Mouse (Mus musculus) liver, embryonic 12.5 days (tissue): Measurements from ENCODE around the gene Rnf217. TPM values are rescaled to one million over a fixed set of nuclear protein-coding genes. Genes with fewer than 3 reads are reported as not detected.

ENCODE experiments used
- ATAC-seq: fragments of 200-750 bp; cut with Nextera tagmentation; 2 replicates; pipeline ENCODE4 v1.8.0; 2017; ENCODE audit warnings: moderate number of reproducible peaks, mild to moderate bottlenecking, moderate library complexity
- H3K27ac ChIP-seq: fragments of 300-500 bp; sonication (generic); 2 replicates; pipeline ENCODE4 v1.5.1; 2016; ENCODE audit warnings: mild to moderate bottlenecking
- H3K27me3 ChIP-seq: fragments of 300-500 bp; sonication (generic); replicated peaks from 2 replicates; pipeline ENCODE4 v1.6.1; 2016; ENCODE audit warnings: mild to moderate bottlenecking, moderate library complexity
- H3K36me3 ChIP-seq: fragments of 300-500 bp; sonication (generic); 2 replicates; pipeline ENCODE4 v1.6.1; 2016; ENCODE audit warnings: mild to moderate bottlenecking, moderate library complexity
- H3K4me1 ChIP-seq: fragments of 300-500 bp; sonication (generic); 2 replicates; pipeline ENCODE4 v1.6.1; 2016
- H3K4me2 ChIP-seq: fragments of 300-500 bp; sonication (generic); 2 replicates; pipeline ENCODE4 v1.6.1; 2016; ENCODE audit warnings: mild to moderate bottlenecking, moderate library complexity
- H3K4me3 ChIP-seq: fragments of 300-500 bp; sonication (generic); 2 replicates; pipeline ENCODE4 v1.5.1; 2016; ENCODE audit warnings: mild to moderate bottlenecking, moderate library complexity
- H3K9ac ChIP-seq: fragments of 300-500 bp; sonication (generic); 2 replicates; pipeline ENCODE4 v1.6.1; 2016; ENCODE audit warnings: mild to moderate bottlenecking, moderate library complexity
- H3K9me3 ChIP-seq: fragments of 300-500 bp; sonication (generic); replicated peaks from 2 replicates; pipeline ENCODE4 v1.6.1; 2016; ENCODE audit warnings: mild to moderate bottlenecking, moderate library complexity
- WGBS: fragments of 180-500 bp; shearing (Covaris S2); methylation state at CpG from one replicate; pipeline ENCODE4 v1.1.7; 2016; ENCODE audit not compliant: insufficient replicate concordance; 5-methylcytosine and 5-hydroxymethylcytosine counted together
- polyA plus RNA-seq: library from polyadenylated mRNA; unstranded; fragments of >200 nt; fragmentation: Nextera tagmentation; extraction: Ambion mirVana; gene quantifications from 2 replicates; pipeline ENCODE4 v1.2.1, GENCODE M21; 2016

Rnf217 gene
- polyA plus RNA-seq, 1 experiment from 2014 or later: 0.50 TPM

DNA sequence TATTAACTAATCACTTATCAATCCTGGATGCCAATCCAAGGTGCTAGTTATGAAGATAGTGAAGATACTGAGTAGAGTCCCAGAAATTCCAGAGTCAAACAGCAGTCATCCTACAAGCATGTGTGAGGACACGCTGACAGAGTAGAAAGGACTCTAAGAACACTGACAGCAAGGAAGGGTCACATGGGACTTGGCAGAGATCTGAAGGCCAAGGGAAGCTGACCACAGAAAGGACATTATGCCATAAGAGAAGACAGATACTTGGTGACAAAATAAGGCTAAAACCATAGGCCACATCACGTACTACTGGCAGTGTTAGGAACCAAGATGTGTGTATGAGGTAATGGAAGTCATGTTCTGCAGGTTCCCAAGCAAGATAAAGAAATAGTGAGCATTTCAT is 11.1 kb downstream of the Rnf217 start:
- Histone ChIP-seq H3K9me3 (no peaks in the 10 kb centered on the region), H3K27me3 (no peaks in the 10 kb centered on the region), H3K27ac (no peak overlapping the region), H3K36me3 (no peaks in the 10 kb centered on the region), H3K4me2 (no peak overlapping the region), H3K4me1 (peaks cover 6% of the 10 kb centered on the region; the same call in 1 of the 2 replicates), H3K9ac (no peak overlapping the region), H3K4me3 (no peak overlapping the region)
- WGBS: 67% methylated on average over 2 of the region's 2 CpGs
- no peak for ATAC-seq

DNA sequence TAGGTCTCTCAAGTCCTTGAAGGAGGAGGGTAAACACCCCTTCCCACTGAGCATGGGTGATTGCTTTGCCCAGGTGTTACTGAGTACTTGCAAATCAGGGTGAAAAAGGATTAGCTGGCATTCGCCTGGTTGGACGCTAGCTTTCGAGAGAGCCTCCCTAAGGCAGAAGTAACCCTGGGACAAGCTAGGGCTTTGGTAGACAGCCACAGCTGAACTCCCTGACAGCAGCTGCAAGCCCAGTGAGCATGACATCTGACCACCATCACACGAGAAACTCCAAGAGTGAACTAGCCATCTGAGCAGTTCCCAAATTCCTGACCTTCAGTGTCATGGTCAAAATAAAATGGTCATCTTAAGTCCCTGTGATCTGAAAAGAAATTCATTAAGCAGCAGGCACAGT is 12.2 kb downstream of the Rnf217 start:
- no peak for ATAC-seq
- Histone ChIP-seq H3K36me3 (no peaks in the 10 kb centered on the region), H3K9ac (no peak overlapping the region), H3K4me3 (no peak overlapping the region), H3K9me3 (no peaks in the 10 kb centered on the region), H3K27me3 (no peaks in the 10 kb centered on the region), H3K4me1 (peaks cover 14% of the 10 kb centered on the region), H3K4me2 (no peak overlapping the region), H3K27ac (no peak overlapping the region)
- WGBS: 61% methylated on average over 4 of the region's 4 CpGs

DNA sequence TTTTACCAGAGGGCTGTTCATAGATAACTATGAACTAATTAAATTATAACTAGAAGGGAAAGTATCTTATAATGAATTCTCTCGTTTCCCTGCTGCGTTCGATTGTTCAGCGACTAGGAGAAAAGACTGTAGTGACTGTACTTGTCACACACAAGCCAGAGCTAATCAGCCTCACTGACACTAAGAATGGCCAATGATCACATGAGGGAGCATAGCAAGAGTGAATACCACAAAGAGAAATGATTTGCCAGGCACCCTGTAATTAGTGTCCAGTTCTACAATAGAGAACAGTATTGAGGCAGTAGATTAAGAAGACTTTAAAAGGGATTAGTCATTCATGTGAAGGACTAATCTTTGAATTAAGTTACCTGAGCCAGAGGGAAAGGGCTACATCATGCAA is 13.7 kb downstream of the Rnf217 start:
- 82% methylated on average over 4 of the region's 4 CpGs for WGBS
- no peaks in the 10 kb centered on the region for H3K36me3 ChIP-seq

DNA sequence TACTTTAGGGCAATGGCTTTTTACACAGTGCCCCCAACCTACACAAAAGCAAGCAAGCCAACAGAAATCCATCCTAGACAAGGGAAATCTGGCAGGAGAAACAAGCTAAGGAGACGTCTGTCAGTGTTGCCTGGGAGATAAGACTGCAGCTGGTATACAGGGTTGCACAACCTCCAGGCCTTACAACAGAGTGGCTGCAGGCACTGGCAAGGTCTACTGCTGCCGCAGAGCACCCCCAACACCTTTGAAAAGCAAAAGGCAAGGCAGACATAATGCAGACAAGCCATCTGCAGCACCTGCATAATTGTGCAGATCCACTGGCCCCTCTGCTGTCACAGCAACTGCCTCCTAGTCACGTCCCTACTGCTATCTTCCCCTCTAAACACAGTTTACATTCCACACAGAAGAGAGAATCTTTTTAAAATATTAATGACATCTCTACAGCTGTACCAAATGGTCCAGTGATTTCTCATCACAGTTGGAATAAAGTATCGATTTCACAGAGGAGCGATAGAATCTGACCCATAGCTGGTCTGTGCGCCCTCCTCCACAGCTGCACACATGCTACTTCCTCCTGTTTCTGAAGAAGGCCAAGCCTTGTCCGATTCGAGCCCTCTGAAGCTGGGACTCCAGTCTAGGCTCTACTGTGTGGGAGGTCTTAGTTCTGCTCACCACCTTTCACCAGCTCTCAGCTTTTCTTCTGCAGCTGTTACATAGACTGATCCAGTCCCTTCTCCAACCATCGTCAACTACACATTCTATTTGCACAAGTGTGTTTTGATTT is 16.1 kb downstream of the Rnf217 start:
- H3K36me3 ChIP-seq: no peaks in the 10 kb centered on the region
- H3K4me3 ChIP-seq: no peak overlapping the region
- H3K27me3 ChIP-seq: no peaks in the 10 kb centered on the region
- peaks cover 14% of the 10 kb centered on the region for H3K4me1 ChIP-seq
- H3K4me2 ChIP-seq: no peak overlapping the region
- no peak overlapping the region for H3K9ac ChIP-seq
- WGBS: 39% methylated on average over 9 of the region's 9 CpGs
- H3K9me3 ChIP-seq: no peaks in the 10 kb centered on the region
- no peak overlapping the region for H3K27ac ChIP-seq
- ATAC-seq: no peak

More for the DNA sequence above, 13.7 kb downstream of the Rnf217 start:
- Histone ChIP-seq H3K27ac (no peak overlapping the region), H3K4me1 (peaks cover 14% of the 10 kb centered on the region), H3K4me2 (no peak overlapping the region), H3K9ac (no peak overlapping the region), H3K9me3 (no peaks in the 10 kb centered on the region), H3K27me3 (no peaks in the 10 kb centered on the region), H3K4me3 (no peak overlapping the region)
- ATAC-seq: no peak

DNA sequence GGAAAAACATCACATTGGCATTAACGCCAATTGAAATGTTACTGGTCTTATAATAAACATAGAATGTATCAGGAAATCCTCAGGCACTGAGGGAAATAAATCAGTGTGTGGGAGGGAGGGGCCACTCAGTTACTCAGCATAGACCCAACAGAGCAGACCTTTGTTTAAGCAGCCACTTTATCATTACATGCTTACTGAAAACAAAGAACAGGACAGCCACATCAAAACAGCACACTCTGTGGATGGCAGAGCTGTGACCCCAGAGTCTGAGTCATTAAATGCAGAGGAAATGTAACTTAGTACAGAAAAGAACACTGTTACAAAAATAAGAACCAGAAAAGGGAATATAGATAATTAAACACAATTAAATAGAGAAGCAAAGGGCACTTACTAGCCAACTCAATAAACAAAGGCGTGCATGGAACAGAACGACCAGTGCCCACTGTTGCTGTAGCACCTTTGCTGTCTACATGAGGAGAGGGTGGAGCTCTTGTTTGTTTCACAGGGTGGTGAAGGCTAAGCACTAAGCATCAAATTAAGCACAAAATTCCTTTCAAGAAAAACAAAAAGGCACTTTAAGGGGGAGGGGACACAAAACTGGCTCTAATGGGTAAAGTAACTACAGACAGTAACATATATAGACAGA is 16.8 kb downstream of the Rnf217 start:
- H3K9ac ChIP-seq: no peak overlapping the region
- no peak overlapping the region for H3K4me3 ChIP-seq
- H3K27ac ChIP-seq: no peak overlapping the region
- H3K4me2 ChIP-seq: no peak overlapping the region
- WGBS: 57% methylated on average over 3 of the region's 3 CpGs
- no peaks in the 10 kb centered on the region for H3K36me3 ChIP-seq
- H3K4me1 ChIP-seq: peaks cover 14% of the 10 kb centered on the region
- no peak for ATAC-seq
- H3K9me3 ChIP-seq: no peaks in the 10 kb centered on the region
- H3K27me3 ChIP-seq: no peaks in the 10 kb centered on the region

DNA sequence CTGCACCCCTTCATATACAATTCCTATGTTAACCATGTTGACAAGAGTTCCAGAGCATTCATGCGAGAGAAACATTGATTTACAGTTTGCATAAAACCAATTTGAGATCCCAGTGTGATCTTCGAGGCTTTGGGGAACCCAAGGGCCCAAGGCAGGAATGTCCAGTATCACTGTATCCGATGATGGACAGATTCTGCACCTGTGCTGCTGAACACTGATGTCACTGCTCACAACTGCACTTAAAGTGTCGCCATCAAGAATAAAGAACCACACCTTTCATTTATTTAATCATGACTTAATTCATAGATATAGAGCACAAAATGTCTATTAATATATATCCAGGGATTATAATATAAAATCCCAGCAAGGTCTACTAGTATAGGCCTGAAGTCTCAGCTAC is 28.3 kb downstream of the Rnf217 start:
- Histone ChIP-seq H3K9ac (no peak overlapping the region), H3K4me3 (no peak overlapping the region), H3K9me3 (no peaks in the 10 kb centered on the region), H3K27me3 (no peaks in the 10 kb centered on the region), H3K36me3 (no peaks in the 10 kb centered on the region), H3K27ac (no peak overlapping the region), H3K4me1 (no peaks in the 10 kb centered on the region), H3K4me2 (no peak overlapping the region)
- WGBS: 67% methylated on average over 4 of the region's 4 CpGs
- ATAC-seq: no peak

DNA sequence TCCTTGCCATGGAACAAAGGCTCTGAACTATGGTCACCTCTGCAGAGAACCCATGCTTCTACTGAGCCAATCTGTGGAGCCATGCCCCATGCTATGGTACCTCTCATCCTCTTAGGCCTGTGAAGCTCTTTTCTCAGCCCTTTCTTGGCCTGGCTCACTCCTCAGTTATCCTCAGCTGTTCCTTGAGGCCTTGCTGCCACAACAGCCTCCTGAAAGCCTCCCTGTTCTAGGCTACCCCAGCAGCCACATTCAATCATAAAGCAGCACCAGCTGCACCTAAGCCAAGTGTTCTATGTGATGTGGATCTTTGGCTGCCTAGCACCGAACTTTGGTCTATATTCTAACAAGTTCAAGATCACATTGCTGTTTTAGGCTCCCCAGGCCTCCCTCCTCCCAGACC is 28.9 kb downstream of the Rnf217 start:
- no peaks in the 10 kb centered on the region for H3K36me3 ChIP-seq
- ATAC-seq: no peak
- WGBS: 68% methylated on average over 1 of the region's 1 CpGs
- H3K27me3 ChIP-seq: no peaks in the 10 kb centered on the region
- H3K4me2 ChIP-seq: no peak overlapping the region
- no peak overlapping the region for H3K9ac ChIP-seq
- no peak overlapping the region for H3K27ac ChIP-seq
- no peak overlapping the region for H3K4me3 ChIP-seq
- H3K4me1 ChIP-seq: no peaks in the 10 kb centered on the region
- H3K9me3 ChIP-seq: no peaks in the 10 kb centered on the region

DNA sequence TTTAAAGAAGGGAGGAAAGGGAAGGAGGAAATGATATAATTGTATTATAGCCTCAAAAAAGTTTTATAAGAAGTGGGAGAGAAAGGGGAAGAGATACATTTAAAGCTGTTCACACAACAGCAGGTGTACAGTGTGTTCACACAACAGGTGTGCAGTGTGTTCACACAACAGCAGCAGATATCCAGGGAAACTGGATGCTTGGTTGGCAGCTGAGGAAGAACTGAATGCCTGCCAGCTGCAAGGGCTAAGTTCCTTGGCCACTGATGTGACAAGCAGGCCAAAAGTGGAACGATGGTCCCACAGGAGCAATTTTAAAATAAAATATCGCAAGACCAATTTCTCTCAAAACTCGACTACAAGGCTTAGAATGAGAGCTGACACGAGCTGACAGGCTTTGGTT is 35.7 kb downstream of the Rnf217 start:
- Histone ChIP-seq H3K27me3 (no peaks in the 10 kb centered on the region), H3K36me3 (no peaks in the 10 kb centered on the region), H3K4me3 (no peak overlapping the region), H3K27ac (no peak overlapping the region), H3K4me2 (no peak overlapping the region), H3K9ac (no peak overlapping the region), H3K4me1 (no peaks in the 10 kb centered on the region), H3K9me3 (no peaks in the 10 kb centered on the region)
- 72% methylated on average over 4 of the region's 4 CpGs for WGBS
- no peak for ATAC-seq

DNA sequence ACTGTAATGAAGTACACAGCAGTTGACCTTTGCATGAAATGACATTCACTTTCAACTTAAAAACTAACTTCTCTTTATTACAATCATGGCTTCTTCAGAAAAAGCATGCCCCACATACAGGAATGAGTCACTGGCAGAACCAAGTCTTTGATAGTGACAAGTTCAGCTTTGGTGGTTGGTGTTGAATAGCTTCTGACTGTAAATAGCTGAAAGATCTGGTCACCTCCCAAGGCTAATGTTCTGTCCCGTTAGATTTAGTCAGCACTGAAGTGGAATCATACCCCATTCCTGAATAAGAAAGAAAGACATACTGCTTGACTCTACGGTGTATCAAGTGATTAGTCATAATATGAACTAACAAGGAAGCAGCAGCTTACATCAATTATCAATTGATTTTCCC is 51.7 kb downstream of the Rnf217 start:
- no peaks in the 10 kb centered on the region for H3K9me3 ChIP-seq
- no peak for ATAC-seq
- no peaks in the 10 kb centered on the region for H3K36me3 ChIP-seq
- H3K27ac ChIP-seq: no peak overlapping the region
- WGBS: 76% methylated on average over 2 of the region's 2 CpGs
- H3K4me3 ChIP-seq: no peak overlapping the region
- no peak overlapping the region for H3K9ac ChIP-seq
- no peaks in the 10 kb centered on the region for H3K27me3 ChIP-seq
- H3K4me1 ChIP-seq: no peaks in the 10 kb centered on the region
- no peak overlapping the region for H3K4me2 ChIP-seq

DNA sequence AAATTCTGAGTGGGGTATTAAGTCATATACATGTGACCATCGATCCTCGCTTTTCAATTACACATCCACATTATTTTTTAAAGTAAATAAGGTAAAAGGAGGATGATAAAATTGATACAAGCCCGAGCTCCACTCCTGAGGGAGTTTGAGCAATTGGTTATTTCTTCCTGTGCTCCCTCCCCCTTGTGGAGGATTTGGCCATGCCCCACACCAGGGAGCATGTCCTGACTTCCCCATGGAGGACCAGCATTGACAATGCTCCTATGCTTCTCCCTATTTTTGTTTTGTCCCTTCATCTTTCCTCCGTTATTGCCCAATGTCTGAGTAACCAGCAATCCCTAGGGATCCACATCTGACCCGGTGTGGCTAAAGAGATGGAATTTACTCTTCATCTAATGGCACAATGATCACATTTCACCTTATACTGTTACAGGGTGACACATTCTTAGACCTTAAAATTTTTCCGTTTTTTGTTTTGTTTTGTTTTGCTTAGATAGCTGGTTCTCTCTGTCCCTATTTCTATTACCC is 53.5 kb downstream of the Rnf217 start:
- H3K36me3 ChIP-seq: no peaks in the 10 kb centered on the region
- no peak overlapping the region for H3K4me2 ChIP-seq
- 71% methylated on average over 6 of the region's 6 CpGs for WGBS
- H3K4me3 ChIP-seq: no peak overlapping the region
- no peak overlapping the region for H3K27ac ChIP-seq
- no peaks in the 10 kb centered on the region for H3K4me1 ChIP-seq
- no peaks in the 10 kb centered on the region for H3K27me3 ChIP-seq
- H3K9me3 ChIP-seq: no peaks in the 10 kb centered on the region
- ATAC-seq: no peak
- H3K9ac ChIP-seq: no peak overlapping the region

DNA sequence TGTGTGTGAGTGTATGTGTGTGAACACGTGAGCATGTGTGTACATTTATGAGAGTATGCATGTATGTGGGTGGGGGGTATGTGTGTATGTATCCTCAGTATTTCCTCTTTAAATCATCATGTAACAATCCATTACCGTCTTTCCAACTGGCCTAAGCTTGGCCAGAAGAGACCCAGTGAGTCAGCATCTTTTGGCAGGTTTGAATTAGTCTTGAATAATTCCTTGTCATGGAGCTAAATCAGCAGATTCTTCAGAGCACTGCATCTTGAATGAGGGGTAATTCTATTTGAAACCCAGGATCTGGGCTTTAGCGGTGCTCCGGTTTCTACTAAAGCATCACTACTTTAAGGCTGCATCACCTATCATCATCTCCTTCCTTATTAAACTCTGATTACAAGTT is 55.7 kb downstream of the Rnf217 start:
- Histone ChIP-seq H3K36me3 (no peaks in the 10 kb centered on the region), H3K27ac (no peak overlapping the region), H3K4me2 (no peak overlapping the region), H3K4me3 (no peak overlapping the region), H3K4me1 (no peaks in the 10 kb centered on the region), H3K9me3 (no peaks in the 10 kb centered on the region), H3K9ac (no peak overlapping the region), H3K27me3 (no peaks in the 10 kb centered on the region)
- no peak for ATAC-seq
- WGBS: 70% methylated on average over 4 of the region's 4 CpGs

DNA sequence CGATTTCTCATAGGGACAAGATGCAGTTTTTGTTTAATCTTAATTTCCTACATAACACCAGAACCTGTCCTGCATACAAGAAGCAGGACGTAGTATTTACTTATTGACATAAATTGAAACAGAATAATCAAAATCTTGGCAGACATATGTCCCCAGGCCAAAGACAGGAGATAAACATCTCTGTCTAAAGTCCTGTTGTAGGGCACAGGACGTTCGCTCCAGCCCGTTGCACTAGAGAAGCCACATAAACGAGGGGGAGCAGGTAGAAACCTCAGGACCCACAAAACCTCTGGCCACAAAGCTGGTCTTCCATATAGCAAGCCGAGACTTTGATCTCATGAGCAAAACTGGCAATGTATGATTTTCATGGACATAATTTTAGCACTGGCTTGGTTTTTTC is 57.1 kb downstream of the Rnf217 start:
- Histone ChIP-seq H3K36me3 (no peaks in the 10 kb centered on the region), H3K4me2 (no peak overlapping the region), H3K9ac (no peak overlapping the region), H3K9me3 (no peaks in the 10 kb centered on the region), H3K27me3 (no peaks in the 10 kb centered on the region), H3K4me3 (no peak overlapping the region), H3K4me1 (no peaks in the 10 kb centered on the region), H3K27ac (no peak overlapping the region)
- 51% methylated on average over 7 of the region's 7 CpGs for WGBS
- no peak for ATAC-seq
